Mouse (Mus musculus): ENCODE data around the gene Dctn2. TPM values are rescaled to one million over a fixed set of nuclear protein-coding genes. Genes with fewer than 3 reads are reported as not detected.

Dctn2 gene
- total RNA-seq, 2 experiments from 2014 or later = 271 to 276 TPM

GRCm38 (mm10) chr10:127262548-127263398 is 3.4 kb upstream of the Dctn2 start, which contains the start of gene Kif5a:
TSS of gene Kif5a (minus strand) at chr10:127263348.
- DNase-seq (ENCODE audit: extremely low spot score in 1 of 2, low spot score in 1 of 2) = peak; percentile 60 to 70

GRCm38 (mm10) chr10:127263631-127264030 is 2.5 kb upstream of the Dctn2 start:
- no peak for DNase-seq (ENCODE audit: extremely low spot score in 1 of 2, low spot score in 1 of 2)

- no peak for DNase-seq (ENCODE audit: extremely low spot score in 1 of 2, low spot score in 1 of 2)
Observed at GRCm38 (mm10) chr10:127264336-127264735, 1.8 kb upstream of the Dctn2 start.

- DNase-seq (ENCODE audit: extremely low spot score in 1 of 2, low spot score in 1 of 2) = no peak
Observed at GRCm38 (mm10) chr10:127264971-127265370, 1.2 kb upstream of the Dctn2 start.

- no peak for DNase-seq (ENCODE audit: extremely low spot score in 1 of 2, low spot score in 1 of 2)
Observed at GRCm38 (mm10) chr10:127265727-127266111, 449 bp upstream of the Dctn2 start.

- DNase-seq (ENCODE audit: extremely low spot score in 1 of 2, low spot score in 1 of 2) = no peak
Observed at GRCm38 (mm10) chr10:127267318-127267717, 1.1 kb downstream of the Dctn2 start.

- DNase-seq (ENCODE audit: extremely low spot score in 1 of 2, low spot score in 1 of 2) = no peak
Observed at GRCm38 (mm10) chr10:127268401-127268800, 2.2 kb downstream of the Dctn2 start.

GRCm38 (mm10) chr10:127269036-127269435 is 2.9 kb downstream of the Dctn2 start:
- DNase-seq (ENCODE audit: extremely low spot score in 1 of 2, low spot score in 1 of 2) = no peak

- DNase-seq (ENCODE audit: extremely low spot score in 1 of 2, low spot score in 1 of 2) = no peak
Observed at GRCm38 (mm10) chr10:127269884-127270283, 3.7 kb downstream of the Dctn2 start.

GRCm38 (mm10) chr10:127272371-127272770 is 6.2 kb downstream of the Dctn2 start:
- DNase-seq (ENCODE audit: extremely low spot score in 1 of 2, low spot score in 1 of 2) = no peak

- DNase-seq (ENCODE audit: extremely low spot score in 1 of 2, low spot score in 1 of 2) = no peak
Observed at GRCm38 (mm10) chr10:127274261-127275022, 8.3 kb downstream of the Dctn2 start.

GRCm38 (mm10) chr10:127279730-127280129 is 13.6 kb downstream of the Dctn2 start:
- no peak for DNase-seq (ENCODE audit: extremely low spot score in 1 of 2, low spot score in 1 of 2)

GRCm38 (mm10) chr10:127281316-127281715 is 15.1 kb downstream of the Dctn2 start:
- DNase-seq (ENCODE audit: extremely low spot score in 1 of 2, low spot score in 1 of 2) = no peak

GRCm38 (mm10) chr10:127282620-127283215 is 16.6 kb downstream of the Dctn2 start:
- DNase-seq (ENCODE audit: extremely low spot score in 1 of 2, low spot score in 1 of 2) = no peak

- no peak for DNase-seq (ENCODE audit: extremely low spot score in 1 of 2, low spot score in 1 of 2)
Observed at GRCm38 (mm10) chr10:127284105-127284622, 18.0 kb downstream of the Dctn2 start.

- no peak for DNase-seq (ENCODE audit: extremely low spot score in 1 of 2, low spot score in 1 of 2)
Observed at GRCm38 (mm10) chr10:127284724-127285500, 18.7 kb downstream of the Dctn2 start.

GRCm38 (mm10) chr10:127285644-127286043 is 19.5 kb downstream of the Dctn2 start:
- DNase-seq (ENCODE audit: extremely low spot score in 1 of 2, low spot score in 1 of 2) = no peak

- no peak for DNase-seq (ENCODE audit: extremely low spot score in 1 of 2, low spot score in 1 of 2)
Observed at GRCm38 (mm10) chr10:127286194-127286593, 20.0 kb downstream of the Dctn2 start.

GRCm38 (mm10) chr10:127286730-127287129 is 20.6 kb downstream of the Dctn2 start:
- DNase-seq (ENCODE audit: extremely low spot score in 1 of 2, low spot score in 1 of 2) = no peak
